9 mouse cellular contexts compared by ENCODE assay signal in the genomic region with DNA sequence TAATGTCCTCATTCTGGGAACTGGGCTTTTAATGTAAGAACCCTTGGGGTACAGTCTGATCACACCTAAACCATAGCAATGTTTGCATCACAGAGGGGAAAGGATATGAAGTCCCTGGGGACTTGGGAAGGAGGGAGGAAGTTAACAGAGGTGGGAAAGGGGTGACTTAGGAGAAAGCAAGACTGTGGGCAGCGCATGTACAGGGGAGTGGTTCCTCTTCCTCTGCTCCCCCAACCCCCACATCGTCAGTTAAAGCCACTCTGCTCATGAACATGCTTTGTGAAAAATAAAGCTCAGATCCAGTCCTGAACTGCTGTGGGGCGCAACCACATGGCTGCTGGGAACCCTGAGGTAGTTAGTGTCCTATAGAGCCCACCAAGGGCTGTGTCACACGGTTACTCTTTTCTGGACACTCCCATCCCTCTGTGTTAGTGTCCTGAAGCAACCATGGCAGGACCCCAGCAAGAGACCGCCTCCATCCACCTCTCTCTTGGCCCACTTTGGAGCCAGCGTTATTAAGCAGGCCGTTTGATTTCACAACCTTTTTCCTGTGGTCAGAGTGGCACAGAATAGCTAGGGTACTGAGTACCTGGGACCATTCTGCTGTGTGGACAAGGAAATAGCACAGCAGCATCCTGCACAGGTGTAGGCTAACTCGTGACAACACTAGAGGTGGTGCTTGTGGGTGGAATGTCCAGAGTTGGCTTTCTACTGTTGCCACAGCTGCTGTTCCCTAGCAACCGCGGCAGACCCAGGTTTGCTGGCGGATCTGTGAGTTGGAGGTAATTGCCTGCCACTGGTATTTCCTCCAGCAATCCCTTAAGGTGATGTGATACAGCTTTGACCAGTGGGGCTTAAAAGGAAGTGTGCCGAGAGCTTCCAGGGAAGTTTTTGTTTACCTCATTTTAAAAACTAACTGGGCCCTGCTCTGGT. TPM values are rescaled to one million over a fixed set of nuclear protein-coding genes. Genes with fewer than 3 reads are reported as not detected.
DNase-seq lines count a peak whose midpoint lies in the region; ATAC-seq and TF ChIP-seq lines count a peak whose summit lies in the region.
"Had no signal": no experiment of that assay in that cellular context is flagged by ENCODE, and none has a peak within 500 bp of the region (broad histone marks: within the 10 kb centered on the region; RNA-seq: fewer than 3 reads in every experiment).

No protein-coding gene starts in this region.

- peak overlapping the region; percentile 90 for H3K27ac ChIP-seq in gastrocnemius, adult 2 months
- H3K27ac ChIP-seq in hindbrain, embryonic 14.5 days = peak overlapping the region; percentile 10; the same call in 1 of the 2 replicates
- peak overlapping the region; percentile 8 for H3K27ac ChIP-seq in liver, embryonic 12.5 days
- H3K27ac ChIP-seq in left cerebral cortex, adult 2 months = no peak overlapping the region

- H3K36me3 ChIP-seq in hindbrain, embryonic 14.5 days (replicated peaks; ENCODE audit: control insufficient read depth, insufficient read depth) = no peaks in the 10 kb centered on the region
- no peaks in the 10 kb centered on the region for H3K36me3 ChIP-seq in liver, embryonic 12.5 days

- ATAC-seq in hindbrain, embryonic 14.5 days (ENCODE audit: low FRiP score) = peak; percentile 18; the same call in 1 of the 2 replicates
- ATAC-seq in liver, embryonic 12.5 days = no peak

- WGBS in hindbrain, embryonic 14.5 days = 69% methylated on average over 12 of the region's 12 CpGs
- WGBS in liver, embryonic 12.5 days (ENCODE audit: insufficient replicate concordance) = 43% methylated on average over 12 of the region's 12 CpGs

- intact Hi-C loops in gastrocnemius, adult 2 months (cut with DNase I) = loop anchor here (2.0 kb wide), 1 partner anchor 17 kb away; no protein-coding TSS in a partner anchor
- intact Hi-C loops in left cerebral cortex, adult 2 months (cut with DNase I) = no loop called here

- no peak for DNase-seq in gastrocnemius, adult 2 months
- DNase-seq in gastrocnemius, postnatal 25 days = no peak
- no peak for DNase-seq in hindbrain, embryonic 14.5 days (ENCODE audit: low spot score)
- peak; percentile 9 to 10 for DNase-seq in natural killer cell, adult 2 months (ENCODE audit: low spot score in 2 of 2)
- DNase-seq in left cerebral cortex, adult 2 months (ENCODE audit: extremely low spot score in 1 of 2, low spot score in 2 of 2) = no peak
- DNase-seq in heart, adult 11 months = no peak
- DNase-seq in cerebellum, adult 9-11 months = no peak
- DNase-seq: cerebellum, adult 2 months had no signal

- peak overlapping the region; percentile 7; the same call in 1 of the 2 replicates for H3K4me3 ChIP-seq in gastrocnemius, adult 2 months
- no peak overlapping the region for H3K4me3 ChIP-seq in hindbrain, embryonic 14.5 days (replicated peaks; ENCODE audit: low read length)
- H3K4me3 ChIP-seq in liver, embryonic 12.5 days = no peak overlapping the region
- H3K4me3 ChIP-seq in left cerebral cortex, adult 2 months = no peak overlapping the region

- H3K4me2 ChIP-seq in hindbrain, embryonic 14.5 days (replicated peaks) = no peak overlapping the region
- H3K4me2 ChIP-seq in liver, embryonic 12.5 days = no peak overlapping the region

- H3K9ac ChIP-seq in hindbrain, embryonic 14.5 days = no peak overlapping the region
- H3K9ac ChIP-seq in liver, embryonic 12.5 days = no peak overlapping the region

- no peaks in the 10 kb centered on the region for H3K9me3 ChIP-seq in hindbrain, embryonic 14.5 days (ENCODE audit: control insufficient read depth, low read length)
- H3K9me3 ChIP-seq in liver, embryonic 12.5 days (replicated peaks) = no peaks in the 10 kb centered on the region

- H3K27me3 ChIP-seq in hindbrain, embryonic 14.5 days (ENCODE audit: control insufficient read depth, insufficient read depth, low read length) = no peaks in the 10 kb centered on the region
- H3K27me3 ChIP-seq in liver, embryonic 12.5 days (replicated peaks) = no peaks in the 10 kb centered on the region

- no peak for TF ChIP-seq CTCF in gastrocnemius, adult 2 months (IDR thresholded peaks at IDR 0.05)
- no peak for TF ChIP-seq CTCF in left cerebral cortex, adult 2 months (IDR thresholded peaks at IDR 0.05)

- peaks cover 15% of the 10 kb centered on the region for H3K4me1 ChIP-seq in hindbrain, embryonic 14.5 days (replicated peaks; ENCODE audit: control insufficient read depth, insufficient read depth, low read length)
- H3K4me1 ChIP-seq in liver, embryonic 12.5 days = peaks cover 67% of the 10 kb centered on the region

RNA-seq across cellular contexts. Expression of gene Cpeb4, which starts 50.3 kb away (rescaled TPM):
- 100 to 1,000 TPM in 1 of 2 experiments, 10 to 100 TPM in 1; 95.0 to 120 TPM for total RNA-seq in gastrocnemius, adult 2 months (2021)
- 10 to 100 TPM; 65.3 to 91.5 TPM for total RNA-seq in gastrocnemius, postnatal 25 days (2021)
- polyA plus RNA-seq in hindbrain, embryonic 14.5 days (2014; fragmentation: Nextera tagmentation; extraction: Ambion mirVana) = 37.6 and 40.9 TPM in 2 replicates
- polyA plus RNA-seq in liver, embryonic 12.5 days (2016; fragmentation: Nextera tagmentation; extraction: Ambion mirVana) = 21.5 and 24.7 TPM in 2 replicates
- total RNA-seq in left cerebral cortex, adult 2 months (2021) = 100 to 1,000 TPM; 159 to 169 TPM

Comparison
In these comparisons a context has a peak if more than half of its experiments do, and no peak if none do; other contexts are left out.
1. DNase-seq: peak in natural killer cell, adult 2 months (2 of 2); none in gastrocnemius, adult 2 months (single experiment), gastrocnemius, postnatal 25 days (single experiment), hindbrain, embryonic 14.5 days (single experiment), left cerebral cortex, adult 2 months (0 of 2), heart, adult 11 months (single experiment) and cerebellum, adult 9-11 months (single experiment).